Mouse (Mus musculus): ENCODE measurements around the gene Amer3.

DNA sequence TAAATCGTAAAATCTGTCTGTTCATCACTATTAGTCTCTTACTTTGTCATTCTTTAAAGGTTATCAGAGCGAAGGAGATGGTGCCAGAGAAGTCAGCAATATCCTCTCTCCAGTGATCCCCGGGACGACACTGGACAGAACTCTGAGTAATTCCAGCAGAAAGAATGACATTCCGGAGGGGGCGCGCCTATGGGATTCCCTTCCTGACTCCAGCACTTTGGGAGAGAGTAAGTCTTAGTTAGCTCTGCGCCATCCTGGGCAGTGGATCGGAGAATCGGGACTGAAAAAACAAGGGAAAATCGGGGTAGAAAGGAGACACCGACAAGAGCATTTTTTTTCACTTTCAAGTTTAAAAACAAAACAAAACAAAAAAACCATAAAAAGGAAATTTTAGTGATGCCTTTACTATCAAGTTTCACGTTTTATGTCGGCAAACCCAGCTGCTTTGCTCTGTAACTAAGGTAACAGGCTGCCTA is 43.1 kb upstream of the Amer3 start:
- TF ChIP-seq POLR2A (IDR thresholded peaks at IDR 0.05; ENCODE audit: insufficient read depth, low read depth, low read length) (no peak), CTCF (IDR thresholded peaks at IDR 0.05) (no peak)
